Mouse (Mus musculus) left cerebral cortex, postnatal 4 days (tissue): ENCODE measurements around the gene Ptafr. TPM values are rescaled to one million over a fixed set of nuclear protein-coding genes. Genes with fewer than 3 reads are reported as not detected.

Source experiments
- DNase-seq: peaks from one replicate; pipeline ENCODE4 v3.0.0-alpha.2; 2022
- intact Hi-C: fragments of 180-260 bp; cut with DNase I; formaldehyde crosslinking; loops from one replicate; pipeline ENCODE4 v1.15.1; 2025
- total RNA-seq, 2 experiments: library from RNA; stranded (reverse); gene quantifications; 2 replicates each; pipeline ENCODE4 v1.2.3; 2021

The Ptafr gene
- 1 to 10 TPM in 1 of 2 experiments, under 1 TPM in 1; 0.58 to 1.1 TPM for total RNA-seq

- peak; percentile 13 for DNase-seq
- intact Hi-C loops = no loop called here
Measured at GRCm38 (mm10) chr4:132563965-132564364, at the start of gene Ptafr. Gene Ptafr, plus strand, starts transcription at chr4:132564067.

- intact Hi-C loops = loop anchor here (5.0 kb wide), 1 partner anchor 52 kb away; the partner anchor contains the start of gene Med18
- peak; percentile 85 for DNase-seq
Measured at GRCm38 (mm10) chr4:132514555-132515135, 49.2 kb upstream of the Ptafr start.

- DNase-seq = peak; percentile 91
- intact Hi-C loops = no loop called here
Measured at GRCm38 (mm10) chr4:132515369-132516155, 48.3 kb upstream of the Ptafr start.

DNA sequence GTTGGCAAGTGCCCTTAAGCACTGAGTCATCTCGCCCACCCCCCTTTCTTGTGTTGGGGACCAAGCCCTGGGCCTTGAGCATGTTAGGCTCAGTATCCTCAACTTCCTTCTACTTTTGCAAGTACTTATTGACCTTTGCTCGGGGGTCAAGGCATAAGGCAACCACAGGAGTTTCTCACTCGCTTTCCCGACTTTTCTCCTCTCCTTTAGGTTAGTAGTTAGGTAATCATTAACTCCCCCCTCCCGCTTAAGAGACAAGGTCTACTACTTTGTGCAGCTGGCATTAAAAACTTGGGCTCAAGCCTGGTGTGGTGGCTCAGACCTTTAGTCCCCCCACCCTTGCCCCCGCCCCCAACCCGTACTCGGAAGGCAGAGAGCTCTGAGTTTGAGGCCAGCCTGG lies 45.8 kb upstream of the Ptafr start:
- no peak for DNase-seq
- intact Hi-C loops = no loop called here

GRCm38 (mm10) chr4:132519188-132519587 lies 44.7 kb upstream of the Ptafr start:
- DNase-seq = no peak
- intact Hi-C loops = no loop called here

DNA sequence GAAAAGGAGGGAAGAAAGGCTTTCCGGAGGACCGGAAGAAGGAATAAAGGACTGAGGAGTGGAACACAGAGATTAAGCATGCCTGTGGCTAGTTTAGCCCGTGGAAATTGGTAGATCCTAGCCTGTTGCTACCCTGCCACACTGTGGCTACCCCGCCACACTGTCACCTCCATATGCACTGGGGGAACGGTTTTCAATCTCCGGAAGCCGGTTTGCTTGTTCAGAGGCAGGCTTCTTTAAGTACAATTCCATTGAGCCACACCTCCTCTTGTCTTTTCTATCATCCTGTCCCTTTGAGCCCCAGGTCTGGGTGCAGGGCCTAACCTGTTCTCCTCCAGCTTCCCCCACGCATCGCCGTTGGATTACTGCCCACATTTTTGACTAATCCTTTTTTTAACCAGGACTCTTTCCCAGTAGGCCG lies 39.5 kb upstream of the Ptafr start:
- DNase-seq = no peak
- intact Hi-C loops = no loop called here

GRCm38 (mm10) chr4:132524808-132525207 lies 39.1 kb upstream of the Ptafr start:
- no peak for DNase-seq
- intact Hi-C loops = no loop called here

- intact Hi-C loops = no loop called here
- no peak for DNase-seq
Measured at GRCm38 (mm10) chr4:132526678-132527077, 37.2 kb upstream of the Ptafr start.

DNA sequence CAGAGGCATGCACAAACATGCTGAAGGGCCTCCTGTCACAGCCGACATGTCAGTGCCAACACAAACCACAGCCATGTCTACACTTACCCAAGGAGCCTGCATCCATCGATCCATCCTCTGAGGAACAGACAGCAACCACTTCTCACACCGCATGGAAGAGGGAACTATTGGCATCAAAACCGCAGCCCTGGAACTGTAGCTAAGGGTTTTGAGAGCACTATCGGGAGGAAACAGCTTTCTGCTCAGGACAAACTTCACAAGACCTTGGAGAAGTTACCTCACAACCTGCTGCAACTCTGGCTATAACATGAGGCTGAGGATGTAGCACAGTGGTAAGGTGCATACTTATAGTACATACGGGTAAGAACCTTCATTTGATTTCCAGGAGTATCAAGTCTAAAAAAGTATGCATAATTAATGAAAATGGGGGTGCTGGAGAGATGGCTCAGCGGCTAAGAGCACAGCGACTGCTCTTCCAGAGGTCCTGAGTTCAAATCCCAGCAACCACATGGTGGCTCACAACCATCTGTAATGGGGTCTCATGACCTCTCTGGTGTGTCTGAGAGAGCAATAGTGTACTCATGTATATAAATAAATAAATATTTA lies 35.8 kb upstream of the Ptafr start:
- intact Hi-C loops = no loop called here
- DNase-seq = no peak

- intact Hi-C loops = no loop called here
- DNase-seq = no peak
Measured at GRCm38 (mm10) chr4:132529344-132529743, 34.5 kb upstream of the Ptafr start.

DNA sequence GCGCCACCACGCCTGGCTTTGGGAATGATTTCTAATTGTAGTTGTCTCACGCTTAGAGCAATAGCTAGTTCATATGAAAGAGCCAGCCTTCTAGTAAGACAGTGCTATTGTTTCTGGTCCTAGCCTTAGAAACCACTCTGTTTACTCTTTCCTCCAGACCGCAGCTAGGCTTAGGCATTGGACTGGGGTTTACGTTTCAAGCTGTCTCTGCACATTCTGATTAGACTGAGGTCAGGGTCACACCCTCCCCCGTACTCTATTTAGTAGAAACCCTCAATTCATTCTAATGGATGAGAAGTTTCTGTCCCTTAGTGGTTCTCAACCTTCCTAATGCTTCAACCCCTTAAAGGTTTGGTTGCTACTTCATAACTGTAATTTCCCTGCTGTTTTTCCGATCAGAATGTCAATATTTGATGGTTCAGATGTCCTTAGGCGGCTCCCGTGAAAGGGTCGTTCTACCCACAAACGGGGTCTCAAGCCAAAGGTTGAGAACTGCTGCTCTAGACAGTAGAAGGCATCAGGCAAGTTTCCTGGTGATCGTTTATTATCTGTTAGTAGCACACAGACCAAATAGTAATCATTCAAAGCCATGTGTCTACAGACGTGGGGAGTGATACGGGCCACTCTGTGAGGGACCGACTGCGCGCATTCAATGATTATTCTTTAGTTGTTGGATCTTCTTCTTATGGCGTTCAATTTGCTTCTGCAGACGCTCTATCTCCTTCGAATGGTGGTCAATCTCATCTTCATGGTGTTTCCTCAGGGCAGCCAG lies 33.6 kb upstream of the Ptafr start:
- intact Hi-C loops = no loop called here
- DNase-seq = no peak

GRCm38 (mm10) chr4:132532496-132532895 lies 31.4 kb upstream of the Ptafr start:
- intact Hi-C loops = no loop called here
- no peak for DNase-seq

DNA sequence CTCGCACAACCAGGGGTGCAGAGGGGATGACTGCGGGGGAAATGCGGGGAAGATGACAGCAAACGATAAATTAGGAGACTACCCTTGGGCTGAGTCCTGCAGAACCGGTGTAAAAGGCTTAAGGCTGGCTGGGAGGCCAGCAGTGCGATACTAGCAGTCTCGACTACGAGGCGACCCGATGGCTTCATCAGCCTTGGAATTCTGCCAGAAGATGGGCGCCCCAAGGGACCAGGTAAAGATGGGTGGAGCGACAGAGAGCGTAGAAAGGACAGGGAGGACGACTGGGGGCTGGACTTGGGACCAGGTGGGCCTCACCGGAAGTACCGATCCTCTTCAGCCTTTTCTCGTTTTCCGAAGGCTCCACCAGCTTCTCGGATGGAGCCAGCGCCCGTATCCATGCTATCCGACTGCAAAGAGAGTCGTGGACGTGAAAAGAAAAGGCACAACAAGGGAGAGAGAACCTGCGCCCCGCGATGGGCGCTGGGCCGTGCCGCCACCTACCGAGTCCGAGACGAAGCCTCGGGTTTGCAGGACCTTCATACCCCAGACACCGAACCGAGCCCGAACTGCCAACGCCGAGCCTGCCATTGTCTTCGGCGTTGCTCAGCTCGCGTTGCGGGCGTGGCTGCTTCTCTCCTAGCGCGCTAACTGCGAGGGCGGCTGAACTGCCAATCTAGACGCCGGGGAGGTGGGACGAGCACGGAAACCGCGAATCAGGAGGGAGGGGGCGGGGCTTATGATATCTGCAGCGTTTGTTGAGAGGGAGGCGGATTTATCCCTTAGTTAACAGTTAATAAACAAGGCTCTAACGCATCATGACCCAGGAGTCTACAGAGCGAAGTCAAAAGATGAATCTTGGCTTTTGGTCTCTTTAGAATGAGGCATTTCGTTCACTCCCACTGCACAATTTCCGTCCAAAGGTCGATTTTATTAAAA lies 30.6 kb upstream of the Ptafr start, which contains the start of gene Atpif1:
TSS of gene Atpif1 (minus strand) at position 679 of the 936 bp plus-strand sequence.
- intact Hi-C loops = no loop called here
- peak; percentile 96 for DNase-seq

- intact Hi-C loops = no loop called here
- DNase-seq = peak; percentile 96
Measured at GRCm38 (mm10) chr4:132535406-132536121, 28.3 kb upstream of the Ptafr start, which contains the start of gene Dnajc8. Gene Dnajc8, plus strand, starts transcription at chr4:132535550.

DNA sequence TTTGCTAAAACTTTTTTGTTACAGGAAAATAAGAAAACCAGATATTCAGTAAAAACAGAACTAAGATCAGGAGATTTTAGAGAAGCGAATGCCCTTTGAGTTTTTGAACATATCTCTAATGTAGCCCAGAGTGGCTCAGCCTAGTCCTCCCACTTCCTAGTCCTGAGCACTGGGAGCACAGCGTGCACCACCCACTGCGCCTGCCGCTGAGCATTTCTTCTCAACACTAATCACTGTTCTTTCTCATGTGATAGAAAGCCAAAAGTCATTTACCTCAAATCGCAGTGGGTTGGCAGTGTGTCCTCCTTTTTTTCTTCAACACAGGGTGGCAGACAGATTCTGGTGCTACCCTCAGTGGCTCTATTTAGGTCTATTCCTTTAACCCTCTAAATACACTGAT lies 24.4 kb upstream of the Ptafr start:
- no peak for DNase-seq
- intact Hi-C loops = no loop called here

GRCm38 (mm10) chr4:132541413-132541812 lies 22.5 kb upstream of the Ptafr start:
- no peak for DNase-seq
- intact Hi-C loops = no loop called here

DNA sequence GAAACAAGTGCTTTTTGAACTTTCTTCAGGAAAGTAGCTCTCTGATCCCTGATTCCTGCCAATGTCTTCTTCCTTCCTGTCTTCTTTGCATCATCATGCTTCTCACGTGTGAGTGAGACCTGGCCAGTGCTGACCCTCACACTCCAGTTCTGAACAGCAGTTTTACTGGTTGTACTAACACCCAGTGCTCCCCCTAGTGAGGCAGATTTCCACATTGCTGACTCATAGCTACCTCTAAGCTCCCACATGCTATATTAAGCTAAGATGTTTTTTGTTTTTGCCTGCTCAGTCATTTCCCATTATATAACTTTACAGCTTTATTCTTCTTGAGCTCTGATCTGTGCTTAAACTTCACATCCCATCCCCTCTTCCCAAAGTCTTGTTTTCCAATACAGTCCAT lies 21.1 kb upstream of the Ptafr start:
- DNase-seq = no peak
- intact Hi-C loops = no loop called here

DNA sequence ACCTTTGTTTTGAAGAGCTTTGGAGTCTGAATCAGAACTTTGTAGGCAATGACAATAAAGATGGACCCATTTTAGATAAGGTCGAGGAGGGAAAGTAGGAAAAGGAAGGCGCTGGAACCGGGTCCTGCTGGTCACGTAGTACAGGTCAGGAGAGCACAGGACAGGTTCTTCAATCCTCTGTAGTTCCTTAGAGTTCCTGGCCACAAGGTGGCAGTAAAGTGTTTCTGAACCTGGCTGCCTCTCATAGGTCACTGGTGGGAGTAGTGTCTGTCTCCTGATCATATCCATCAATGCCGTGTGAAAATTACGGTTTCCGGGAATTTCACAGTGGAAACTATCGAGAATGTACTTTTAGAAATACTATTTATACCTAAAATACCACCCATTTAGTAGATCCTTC lies 18.0 kb upstream of the Ptafr start:
- intact Hi-C loops = no loop called here
- peak; percentile 56 for DNase-seq

DNA sequence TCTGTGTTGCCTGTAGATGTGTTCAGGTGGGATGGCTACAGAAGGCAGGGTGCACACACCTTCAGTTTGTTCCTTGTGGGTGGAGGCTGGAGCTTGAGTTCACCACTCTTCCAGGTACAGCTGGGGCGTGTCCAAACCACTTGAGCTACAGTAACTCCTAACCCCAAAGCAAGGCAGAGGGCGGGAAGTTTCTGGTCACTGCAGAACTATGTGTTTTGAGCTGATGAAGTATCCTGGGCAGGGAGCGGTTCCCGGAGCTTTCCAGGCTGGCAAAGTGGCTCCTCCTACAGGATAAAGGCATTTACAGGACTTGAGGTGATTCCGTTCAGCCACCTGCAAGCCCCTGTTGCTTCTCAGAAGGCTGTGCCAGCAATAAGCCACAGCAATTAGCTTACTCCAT lies 9.6 kb upstream of the Ptafr start:
- intact Hi-C loops = loop anchor here (5.0 kb wide), 1 partner anchor 83 kb away; the partner anchor contains the start of gene Eya3
- no peak for DNase-seq
